Mouse (Mus musculus): Measurements from ENCODE around the gene Cadm3.

- TF ChIP-seq CTCF (IDR thresholded peaks at IDR 0.05; ENCODE audit: insufficient read depth, low read length) (no peak), POLR2A (IDR thresholded peaks at IDR 0.05; ENCODE audit: borderline replicate concordance, extremely low read depth, low read depth, low read length) (no peak)
These were observed 1.5 kb downstream of the Cadm3 start for GRCm38 (mm10) chr1:173365970-173366409.
